Mouse (Mus musculus): ENCODE data around the gene Tuba3a.

DNA sequence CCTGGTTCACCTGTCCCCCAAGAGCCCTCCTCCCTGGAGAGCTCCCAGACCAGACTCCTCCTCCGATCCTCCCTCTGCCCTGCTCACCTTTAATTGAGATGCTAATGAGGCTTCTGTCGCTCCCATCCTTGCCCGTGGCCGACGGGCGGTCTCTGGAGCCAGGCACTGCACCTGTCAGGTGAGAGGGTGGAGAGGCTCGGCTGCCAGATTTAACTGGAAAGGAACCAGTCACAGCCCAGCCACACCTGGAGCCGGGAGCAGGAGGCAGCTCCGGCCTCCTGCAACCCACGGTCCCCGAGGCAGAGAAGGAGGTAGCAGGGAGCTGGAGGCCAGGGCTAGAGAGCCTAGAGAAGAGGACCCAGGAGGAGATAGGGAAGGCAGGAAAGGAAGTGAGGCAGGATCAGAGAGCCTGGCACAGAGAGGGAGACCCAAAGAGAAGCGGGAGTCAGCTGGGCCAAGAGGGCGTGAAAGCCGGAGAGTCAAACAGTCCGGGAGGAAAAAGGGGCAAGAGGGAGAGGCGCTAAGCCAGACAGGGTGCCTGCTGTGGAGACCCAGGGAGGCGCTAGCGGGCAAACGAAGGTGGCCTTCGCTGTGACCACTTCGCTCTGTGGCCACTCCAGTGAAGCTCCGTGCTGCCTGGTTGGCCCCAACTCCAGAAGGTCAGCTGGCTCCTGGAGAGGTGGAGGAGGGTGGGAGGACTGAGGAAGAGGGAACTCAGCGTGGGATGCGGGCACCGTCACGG is 35.4 kb upstream of the Tuba3a start:
- TF ChIP-seq USF2 (conservative IDR thresholded peaks at IDR 0.05; ENCODE audit: low read depth, low read length) = no peak
- TF ChIP-seq TBP (conservative IDR thresholded peaks at IDR 0.05; ENCODE audit: low read depth, low read length) = no peak
- TF ChIP-seq ZMIZ1 (IDR thresholded peaks at IDR 0.05; ENCODE audit: low read depth, low read length) = no peak
- no peak for TF ChIP-seq E2F4 (IDR thresholded peaks at IDR 0.05; ENCODE audit: insufficient replicate concordance, low read depth, low read length)
- TF ChIP-seq CHD2 (IDR thresholded peaks at IDR 0.05; ENCODE audit: low read length) = no peak
- TF ChIP-seq CTCF (conservative IDR thresholded peaks at IDR 0.05 in 1 of 2, IDR thresholded peaks at IDR 0.05 in 1 of 2; ENCODE audit: low read depth in 2 of 2, low read length in 2 of 2) = no peak
- no peak for TF ChIP-seq ETS1 (conservative IDR thresholded peaks at IDR 0.05; ENCODE audit: low read depth, low read length)
- no peak for TF ChIP-seq USF1 (IDR thresholded peaks at IDR 0.05; ENCODE audit: low read depth, low read length)
- no peak for TF ChIP-seq POLR2A (IDR thresholded peaks at IDR 0.05; ENCODE audit: low read depth, low read length)
- no peak for TF ChIP-seq CHD1 (IDR thresholded peaks at IDR 0.05; ENCODE audit: low read depth, low read length)
- no peak for TF ChIP-seq EP300 (IDR thresholded peaks at IDR 0.05; ENCODE audit: low read length)
- no peak for TF ChIP-seq GABPA (IDR thresholded peaks at IDR 0.05; ENCODE audit: insufficient replicate concordance, low read depth, low read length)
- TF ChIP-seq MXI1 (IDR thresholded peaks at IDR 0.05; ENCODE audit: low read depth, low read length) = no peak

All from CH12.LX (cell line).